Mouse (Mus musculus): ENCODE measurements around the gene Wwp2. TPM values are rescaled to one million over a fixed set of nuclear protein-coding genes. Genes with fewer than 3 reads are reported as not detected.

Wwp2 gene
- polyA plus RNA-seq, 1 experiment: 39.5 TPM

DNA sequence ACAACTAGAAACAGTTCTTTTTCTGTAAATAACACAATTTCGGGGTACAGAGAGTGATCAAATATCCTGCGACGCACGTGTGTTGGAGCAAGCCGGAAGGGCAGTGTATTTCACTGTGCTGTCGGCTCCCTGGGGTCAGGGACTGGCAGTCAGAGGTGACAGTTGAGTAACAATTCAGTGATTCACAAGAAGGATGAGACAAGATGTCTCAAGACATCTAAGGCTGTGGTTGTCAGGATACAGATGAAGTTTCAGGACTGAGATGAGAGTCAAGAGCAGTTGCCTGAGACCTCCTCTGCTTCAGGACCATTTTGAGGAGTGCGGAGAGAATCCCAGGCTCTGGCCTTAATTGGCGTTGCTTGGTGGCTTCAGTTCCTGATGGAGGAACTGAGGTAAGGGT lies 66.2 kb downstream of the Wwp2 start:
- Histone ChIP-seq H3K27ac (ENCODE audit: insufficient read depth, low read length) (no peak overlapping the region), H3K4me3 (ENCODE audit: extremely low read depth, insufficient read depth, insufficient read length) (no peak overlapping the region), H3K4me1 (ENCODE audit: control insufficient read depth, insufficient read depth, insufficient read length) (peaks cover 22% of the 10 kb centered on the region; the same call in 1 of the 2 replicates), H3K27me3 (ENCODE audit: control insufficient read depth, insufficient read depth, low read length) (no peaks in the 10 kb centered on the region), H3K36me3 (ENCODE audit: control insufficient read depth, insufficient read depth, low read length) (peaks cover 9% of the 10 kb centered on the region)
- 52% methylated on average over 8 of the region's 8 CpGs for WGBS
- TF ChIP-seq CTCF (IDR thresholded peaks at IDR 0.05; ENCODE audit: extremely low read depth, insufficient read depth, insufficient read length, insufficient replicate concordance): no peak
- TF ChIP-seq POLR2A (IDR thresholded peaks at IDR 0.05; ENCODE audit: low read depth, low read length): no peak
- DNase-seq (ENCODE audit: low read depth in 1 of 2, low spot score in 2 of 2): no peak

DNA sequence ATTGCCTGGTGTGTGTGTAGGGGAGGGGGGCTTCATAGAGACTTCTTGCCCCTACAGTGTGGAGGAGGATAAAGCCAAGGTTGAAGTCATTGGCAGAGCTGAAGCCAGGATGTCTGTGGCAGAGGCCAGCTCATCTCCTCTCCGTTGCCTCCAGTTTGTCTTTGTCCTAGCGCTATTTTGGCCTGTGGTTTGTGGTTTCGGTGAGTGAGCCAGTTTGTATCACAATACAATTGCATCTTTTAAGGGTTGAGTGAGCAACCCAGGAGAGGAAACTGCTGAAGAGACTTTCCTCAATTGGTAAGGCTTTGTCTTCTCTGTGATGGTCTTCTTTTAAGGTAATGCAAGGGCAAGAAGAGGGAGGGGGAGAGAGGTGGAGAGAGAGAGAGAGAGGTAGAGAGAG lies 66.8 kb downstream of the Wwp2 start:
- H3K27ac ChIP-seq (ENCODE audit: insufficient read depth, low read length): no peak overlapping the region
- H3K27me3 ChIP-seq (ENCODE audit: control insufficient read depth, insufficient read depth, low read length): no peaks in the 10 kb centered on the region
- H3K4me1 ChIP-seq (ENCODE audit: control insufficient read depth, insufficient read depth, insufficient read length): peaks cover 22% of the 10 kb centered on the region; the same call in 1 of the 2 replicates
- WGBS: 8% methylated on average over 3 of the region's 3 CpGs
- peak; percentile 23 to 57 for DNase-seq (ENCODE audit: low read depth in 1 of 2, low spot score in 2 of 2)
- no peak overlapping the region for H3K4me3 ChIP-seq (ENCODE audit: extremely low read depth, insufficient read depth, insufficient read length)
- H3K36me3 ChIP-seq (ENCODE audit: control insufficient read depth, insufficient read depth, low read length): peaks cover 9% of the 10 kb centered on the region
- TF ChIP-seq CTCF (IDR thresholded peaks at IDR 0.05; ENCODE audit: extremely low read depth, insufficient read depth, insufficient read length, insufficient replicate concordance) (no peak), POLR2A (IDR thresholded peaks at IDR 0.05; ENCODE audit: low read depth, low read length) (no peak)

DNA sequence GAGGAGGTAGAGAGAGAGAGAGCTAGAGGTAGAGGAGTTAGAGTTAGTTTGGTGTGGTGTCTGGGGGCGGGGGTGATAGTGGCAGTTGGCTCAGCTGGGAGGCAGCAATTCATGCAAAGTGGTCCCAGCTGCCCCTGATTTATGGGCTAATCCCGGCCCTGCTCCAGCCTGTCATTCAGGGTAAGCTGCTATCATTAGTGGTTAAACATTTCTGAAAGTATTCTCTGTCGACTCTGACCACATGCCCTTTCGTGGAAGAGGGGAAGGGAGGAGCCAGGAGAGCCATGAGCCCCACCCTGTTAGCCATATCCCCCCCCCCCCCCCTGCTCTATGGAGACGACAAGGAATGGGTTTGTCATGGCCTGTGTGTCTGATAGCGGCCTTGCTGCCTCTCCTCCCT lies 67.2 kb downstream of the Wwp2 start:
- no peak for DNase-seq (ENCODE audit: low read depth in 1 of 2, low spot score in 2 of 2)
- 18% methylated on average over 6 of the region's 6 CpGs for WGBS
- Histone ChIP-seq H3K27ac (ENCODE audit: insufficient read depth, low read length) (peak overlapping the region; percentile 25; the same call in 1 of the 2 replicates), H3K36me3 (ENCODE audit: control insufficient read depth, insufficient read depth, low read length) (peaks cover 9% of the 10 kb centered on the region), H3K4me1 (ENCODE audit: control insufficient read depth, insufficient read depth, insufficient read length) (peaks cover 22% of the 10 kb centered on the region; the same call in 1 of the 2 replicates), H3K4me3 (ENCODE audit: extremely low read depth, insufficient read depth, insufficient read length) (no peak overlapping the region), H3K27me3 (ENCODE audit: control insufficient read depth, insufficient read depth, low read length) (no peaks in the 10 kb centered on the region)
- TF ChIP-seq POLR2A (IDR thresholded peaks at IDR 0.05; ENCODE audit: low read depth, low read length) (no peak), CTCF (IDR thresholded peaks at IDR 0.05; ENCODE audit: extremely low read depth, insufficient read depth, insufficient read length, insufficient replicate concordance) (no peak)

- H3K27me3 ChIP-seq (ENCODE audit: control insufficient read depth, insufficient read depth, low read length): no peaks in the 10 kb centered on the region
- H3K36me3 ChIP-seq (ENCODE audit: control insufficient read depth, insufficient read depth, low read length): peaks cover 9% of the 10 kb centered on the region
- no peak for DNase-seq (ENCODE audit: low read depth in 1 of 2, low spot score in 2 of 2)
- WGBS: 38% methylated on average over 13 of the region's 13 CpGs
- H3K4me1 ChIP-seq (ENCODE audit: control insufficient read depth, insufficient read depth, insufficient read length): peaks cover 22% of the 10 kb centered on the region; the same call in 1 of the 2 replicates
- TF ChIP-seq CTCF (IDR thresholded peaks at IDR 0.05; ENCODE audit: extremely low read depth, insufficient read depth, insufficient read length, insufficient replicate concordance) (no peak), POLR2A (IDR thresholded peaks at IDR 0.05; ENCODE audit: low read depth, low read length) (no peak)
- H3K4me3 ChIP-seq (ENCODE audit: extremely low read depth, insufficient read depth, insufficient read length): no peak overlapping the region
- peak overlapping the region; percentile 4; the same call in 1 of the 2 replicates for H3K27ac ChIP-seq (ENCODE audit: insufficient read depth, low read length)
Measured at GRCm38 (mm10) chr8:107504239-107504985, 68.2 kb downstream of the Wwp2 start.

- DNase-seq (ENCODE audit: low read depth in 1 of 2, low spot score in 2 of 2): no peak
- H3K27me3 ChIP-seq (ENCODE audit: control insufficient read depth, insufficient read depth, low read length): no peaks in the 10 kb centered on the region
- H3K4me1 ChIP-seq (ENCODE audit: control insufficient read depth, insufficient read depth, insufficient read length): peaks cover 22% of the 10 kb centered on the region; the same call in 1 of the 2 replicates
- H3K4me3 ChIP-seq (ENCODE audit: extremely low read depth, insufficient read depth, insufficient read length): no peak overlapping the region
- peaks cover 9% of the 10 kb centered on the region for H3K36me3 ChIP-seq (ENCODE audit: control insufficient read depth, insufficient read depth, low read length)
- TF ChIP-seq CTCF (IDR thresholded peaks at IDR 0.05; ENCODE audit: extremely low read depth, insufficient read depth, insufficient read length, insufficient replicate concordance) (no peak), POLR2A (IDR thresholded peaks at IDR 0.05; ENCODE audit: low read depth, low read length) (no peak)
- WGBS: 47% methylated on average over 4 of the region's 4 CpGs
- H3K27ac ChIP-seq (ENCODE audit: insufficient read depth, low read length): no peak overlapping the region
Measured at GRCm38 (mm10) chr8:107505271-107505670, 69.1 kb downstream of the Wwp2 start.

DNA sequence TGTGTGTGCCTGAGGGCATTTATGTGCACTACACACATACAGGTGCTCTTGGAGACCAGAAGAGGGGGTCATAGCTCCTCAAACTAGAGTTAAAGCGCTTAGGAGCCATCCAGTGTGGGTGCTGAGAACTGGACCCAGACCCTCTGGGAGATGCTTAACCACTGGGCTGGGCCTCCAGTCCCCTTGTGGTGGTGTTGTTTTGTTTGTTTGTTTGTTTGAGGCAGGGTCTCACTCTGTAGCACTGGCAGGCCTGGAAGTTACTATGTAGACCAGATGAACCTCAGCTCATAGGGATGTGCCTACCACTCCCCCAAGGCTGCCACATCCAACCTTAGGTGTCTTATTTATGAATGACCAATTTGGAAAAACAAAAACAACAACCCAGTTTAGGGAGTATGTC lies 70.9 kb downstream of the Wwp2 start:
- WGBS: 97% methylated on average over 1 of the region's 1 CpGs
- no peaks in the 10 kb centered on the region for H3K27me3 ChIP-seq (ENCODE audit: control insufficient read depth, insufficient read depth, low read length)
- peaks cover 9% of the 10 kb centered on the region for H3K36me3 ChIP-seq (ENCODE audit: control insufficient read depth, insufficient read depth, low read length)
- peaks cover 22% of the 10 kb centered on the region; the same call in 1 of the 2 replicates for H3K4me1 ChIP-seq (ENCODE audit: control insufficient read depth, insufficient read depth, insufficient read length)
- no peak overlapping the region for H3K4me3 ChIP-seq (ENCODE audit: extremely low read depth, insufficient read depth, insufficient read length)
- DNase-seq (ENCODE audit: low read depth in 1 of 2, low spot score in 2 of 2): no peak
- TF ChIP-seq CTCF (IDR thresholded peaks at IDR 0.05; ENCODE audit: extremely low read depth, insufficient read depth, insufficient read length, insufficient replicate concordance) (no peak), POLR2A (IDR thresholded peaks at IDR 0.05; ENCODE audit: low read depth, low read length) (no peak)
- H3K27ac ChIP-seq (ENCODE audit: insufficient read depth, low read length): no peak overlapping the region

DNA sequence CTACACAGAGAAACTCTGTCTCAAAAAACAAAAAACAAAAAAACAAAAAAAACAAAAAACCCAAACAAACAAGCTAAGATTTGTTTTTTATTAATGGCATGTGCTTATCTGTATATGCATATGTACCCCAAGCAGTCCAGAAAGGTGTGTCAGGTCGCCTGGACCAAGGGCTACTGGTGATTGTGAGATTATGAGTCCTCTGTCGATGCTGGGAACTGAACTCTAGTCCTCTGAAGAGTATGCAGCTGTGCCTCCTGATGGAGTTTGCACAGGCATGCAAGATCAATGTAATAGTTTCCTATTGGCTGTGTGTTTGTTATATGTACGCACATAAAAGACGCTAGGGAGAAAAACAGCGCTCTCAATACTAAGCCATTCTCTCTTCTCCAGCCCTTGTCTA lies 74.0 kb downstream of the Wwp2 start:
- Histone ChIP-seq H3K4me1 (ENCODE audit: control insufficient read depth, insufficient read depth, insufficient read length) (no peaks in the 10 kb centered on the region), H3K4me3 (ENCODE audit: extremely low read depth, insufficient read depth, insufficient read length) (no peak overlapping the region)

More for the DNA sequence above, 74.0 kb downstream of the Wwp2 start:
- WGBS: 92% methylated on average over 5 of the region's 5 CpGs
- TF ChIP-seq CTCF (IDR thresholded peaks at IDR 0.05; ENCODE audit: extremely low read depth, insufficient read depth, insufficient read length, insufficient replicate concordance) (no peak), POLR2A (IDR thresholded peaks at IDR 0.05; ENCODE audit: low read depth, low read length) (no peak)
- DNase-seq (ENCODE audit: low read depth in 1 of 2, low spot score in 2 of 2): no peak
- H3K27ac ChIP-seq (ENCODE audit: insufficient read depth, low read length): no peak overlapping the region
- peaks cover 10% of the 10 kb centered on the region for H3K36me3 ChIP-seq (ENCODE audit: control insufficient read depth, insufficient read depth, low read length)
- H3K27me3 ChIP-seq (ENCODE audit: control insufficient read depth, insufficient read depth, low read length): no peaks in the 10 kb centered on the region

All from spleen, adult 2 months (tissue).